Mouse (Mus musculus): ENCODE data around the gene Vangl2. TPM values are rescaled to one million over a fixed set of nuclear protein-coding genes. Genes with fewer than 3 reads are reported as not detected.
A peak's percentile ranks its signal among the peaks of the same experiment; 100 is the strongest.

Gene Vangl2
- polyA plus RNA-seq, 1 experiment from 2014 or later = 44.0 TPM

GRCm38 (mm10) chr1:172049131-172049782 lies 21.0 kb upstream of the Vangl2 start:
- Histone ChIP-seq H3K9ac (ENCODE audit: low read depth, low read length) (peak overlapping the region; percentile 10; the same call in 1 of the 2 replicates), H3K27ac (ENCODE audit: low read length) (peak overlapping the region; percentile 76), H3K4me3 (ENCODE audit: low read depth, low read length) (no peak overlapping the region), H3K9me3 (replicated peaks; ENCODE audit: control insufficient read depth, low read length, poor library complexity, severe bottlenecking) (no peaks in the 10 kb centered on the region), H3K4me1 (ENCODE audit: control insufficient read depth, insufficient read depth, low read length) (peaks cover 36% of the 10 kb centered on the region), H3K36me3 (ENCODE audit: control insufficient read depth, insufficient read depth, low read length) (no peaks in the 10 kb centered on the region), H3K27me3 (ENCODE audit: control insufficient read depth, insufficient read depth, low read depth, low read length) (no peaks in the 10 kb centered on the region), H3K4me2 (ENCODE audit: low read length) (peak overlapping the region; percentile 10; the same call in 1 of the 2 replicates)
- WGBS = 14% methylated on average over 13 of the region's 13 CpGs
- peak; percentile 37 for ATAC-seq

GRCm38 (mm10) chr1:172048241-172048734 lies 20.0 kb upstream of the Vangl2 start:
- Histone ChIP-seq H3K27ac (ENCODE audit: low read length) (peak overlapping the region; percentile 76), H3K4me1 (ENCODE audit: control insufficient read depth, insufficient read depth, low read length) (peaks cover 30% of the 10 kb centered on the region), H3K4me2 (ENCODE audit: low read length) (peak overlapping the region; percentile 12; the same call in 1 of the 2 replicates), H3K27me3 (ENCODE audit: control insufficient read depth, insufficient read depth, low read depth, low read length) (no peaks in the 10 kb centered on the region), H3K9me3 (replicated peaks; ENCODE audit: control insufficient read depth, low read length, poor library complexity, severe bottlenecking) (no peaks in the 10 kb centered on the region), H3K4me3 (ENCODE audit: low read depth, low read length) (no peak overlapping the region), H3K9ac (ENCODE audit: low read depth, low read length) (peak overlapping the region; percentile 1; the same call in 1 of the 2 replicates), H3K36me3 (ENCODE audit: control insufficient read depth, insufficient read depth, low read length) (no peaks in the 10 kb centered on the region)
- ATAC-seq = peak; percentile 69
- 11% methylated on average over 6 of the region's 6 CpGs for WGBS

GRCm38 (mm10) chr1:172046938-172047337 lies 18.7 kb upstream of the Vangl2 start:
- WGBS = 13% methylated on average over 5 of the region's 5 CpGs
- Histone ChIP-seq H3K4me1 (ENCODE audit: control insufficient read depth, insufficient read depth, low read length) (peaks cover 23% of the 10 kb centered on the region), H3K27me3 (ENCODE audit: control insufficient read depth, insufficient read depth, low read depth, low read length) (no peaks in the 10 kb centered on the region), H3K27ac (ENCODE audit: low read length) (no peak overlapping the region), H3K4me2 (ENCODE audit: low read length) (no peak overlapping the region), H3K9ac (ENCODE audit: low read depth, low read length) (no peak overlapping the region), H3K9me3 (replicated peaks; ENCODE audit: control insufficient read depth, low read length, poor library complexity, severe bottlenecking) (no peaks in the 10 kb centered on the region), H3K4me3 (ENCODE audit: low read depth, low read length) (no peak overlapping the region), H3K36me3 (ENCODE audit: control insufficient read depth, insufficient read depth, low read length) (no peaks in the 10 kb centered on the region)
- ATAC-seq = no peak

GRCm38 (mm10) chr1:172046410-172046809 lies 18.2 kb upstream of the Vangl2 start:
- Histone ChIP-seq H3K4me1 (ENCODE audit: control insufficient read depth, insufficient read depth, low read length) (peaks cover 23% of the 10 kb centered on the region), H3K27ac (ENCODE audit: low read length) (no peak overlapping the region), H3K4me2 (ENCODE audit: low read length) (no peak overlapping the region), H3K9me3 (replicated peaks; ENCODE audit: control insufficient read depth, low read length, poor library complexity, severe bottlenecking) (no peaks in the 10 kb centered on the region), H3K27me3 (ENCODE audit: control insufficient read depth, insufficient read depth, low read depth, low read length) (no peaks in the 10 kb centered on the region), H3K9ac (ENCODE audit: low read depth, low read length) (no peak overlapping the region), H3K36me3 (ENCODE audit: control insufficient read depth, insufficient read depth, low read length) (no peaks in the 10 kb centered on the region), H3K4me3 (ENCODE audit: low read depth, low read length) (no peak overlapping the region)
- no peak for ATAC-seq
- 76% methylated on average over 8 of the region's 8 CpGs for WGBS

- Histone ChIP-seq H3K4me3 (ENCODE audit: low read depth, low read length) (no peak overlapping the region), H3K9me3 (replicated peaks; ENCODE audit: control insufficient read depth, low read length, poor library complexity, severe bottlenecking) (no peaks in the 10 kb centered on the region), H3K27ac (ENCODE audit: low read length) (no peak overlapping the region), H3K36me3 (ENCODE audit: control insufficient read depth, insufficient read depth, low read length) (no peaks in the 10 kb centered on the region), H3K9ac (ENCODE audit: low read depth, low read length) (no peak overlapping the region), H3K27me3 (ENCODE audit: control insufficient read depth, insufficient read depth, low read depth, low read length) (no peaks in the 10 kb centered on the region), H3K4me1 (ENCODE audit: control insufficient read depth, insufficient read depth, low read length) (peaks cover 17% of the 10 kb centered on the region), H3K4me2 (ENCODE audit: low read length) (no peak overlapping the region)
- no peak for ATAC-seq
- 98% methylated on average over 2 of the region's 2 CpGs for WGBS
These were observed 1.7 kb upstream of the Vangl2 start for GRCm38 (mm10) chr1:172029914-172030313.

- Histone ChIP-seq H3K27ac (ENCODE audit: low read length) (peak overlapping the region; percentile 98), H3K4me2 (ENCODE audit: low read length) (peak overlapping the region; percentile 72), H3K9me3 (replicated peaks; ENCODE audit: control insufficient read depth, low read length, poor library complexity, severe bottlenecking) (no peaks in the 10 kb centered on the region), H3K4me1 (ENCODE audit: control insufficient read depth, insufficient read depth, low read length) (peaks cover 35% of the 10 kb centered on the region), H3K36me3 (ENCODE audit: control insufficient read depth, insufficient read depth, low read length) (no peaks in the 10 kb centered on the region), H3K9ac (ENCODE audit: low read depth, low read length) (peak overlapping the region; percentile 95), H3K4me3 (ENCODE audit: low read depth, low read length) (peak overlapping the region; percentile 81), H3K27me3 (ENCODE audit: control insufficient read depth, insufficient read depth, low read depth, low read length) (no peaks in the 10 kb centered on the region)
- 4% methylated on average over 10 of the region's 10 CpGs for WGBS
- peak; percentile 26 for ATAC-seq
These were observed 488 bp downstream of the Vangl2 start for GRCm38 (mm10) chr1:172027809-172028102.

- peaks cover 38% of the 10 kb centered on the region for H3K4me1 ChIP-seq (ENCODE audit: control insufficient read depth, insufficient read depth, low read length)
- H3K4me3 ChIP-seq (ENCODE audit: low read depth, low read length) = peak overlapping the region; percentile 81
- no peaks in the 10 kb centered on the region for H3K27me3 ChIP-seq (ENCODE audit: control insufficient read depth, insufficient read depth, low read depth, low read length)
- ATAC-seq = peak; percentile 85
- H3K27ac ChIP-seq (ENCODE audit: low read length) = peak overlapping the region; percentile 98
- under 1% methylated on average over 41 of the region's 54 CpGs for whole genome bisulfite sequencing
- H3K9ac ChIP-seq (ENCODE audit: low read depth, low read length) = peak overlapping the region; percentile 95
- peak overlapping the region; percentile 72 for H3K4me2 ChIP-seq (ENCODE audit: low read length)
- no peaks in the 10 kb centered on the region for H3K36me3 ChIP-seq (ENCODE audit: control insufficient read depth, insufficient read depth, low read length)
- no peaks in the 10 kb centered on the region for H3K9me3 ChIP-seq (replicated peaks; ENCODE audit: control insufficient read depth, low read length, poor library complexity, severe bottlenecking)
These were observed 1.0 kb downstream of the Vangl2 start for GRCm38 (mm10) chr1:172027010-172027808.

- H3K4me3 ChIP-seq (ENCODE audit: low read depth, low read length) = peak overlapping the region; percentile 81
- peak overlapping the region; percentile 98 for H3K27ac ChIP-seq (ENCODE audit: low read length)
- WGBS = 2% methylated on average over 23 of the region's 23 CpGs
- H3K9ac ChIP-seq (ENCODE audit: low read depth, low read length) = peak overlapping the region; percentile 95
- no peaks in the 10 kb centered on the region for H3K36me3 ChIP-seq (ENCODE audit: control insufficient read depth, insufficient read depth, low read length)
- peaks cover 43% of the 10 kb centered on the region for H3K4me1 ChIP-seq (ENCODE audit: control insufficient read depth, insufficient read depth, low read length)
- no peaks in the 10 kb centered on the region for H3K27me3 ChIP-seq (ENCODE audit: control insufficient read depth, insufficient read depth, low read depth, low read length)
- no peaks in the 10 kb centered on the region for H3K9me3 ChIP-seq (replicated peaks; ENCODE audit: control insufficient read depth, low read length, poor library complexity, severe bottlenecking)
- peak overlapping the region; percentile 72 for H3K4me2 ChIP-seq (ENCODE audit: low read length)
- ATAC-seq = peak; percentile 81
These were observed 1.9 kb downstream of the Vangl2 start for GRCm38 (mm10) chr1:172026201-172026901.
